Mouse (Mus musculus): ENCODE results near the gene Lcp2.
A peak's percentile ranks its signal among the peaks of the same experiment; 100 is the strongest.
"Not testable (repeated sequence)": the region's sequence is repeated elsewhere in the genome, so short reads cannot be mapped to it uniquely, and the experiment has no call there.

Lcp2 gene

GRCm38 (mm10) chr11:34087064-34087463 lies 40.3 kb downstream of the Lcp2 start:
- no peak for DNase-seq (ENCODE audit: low read depth)

DNA sequence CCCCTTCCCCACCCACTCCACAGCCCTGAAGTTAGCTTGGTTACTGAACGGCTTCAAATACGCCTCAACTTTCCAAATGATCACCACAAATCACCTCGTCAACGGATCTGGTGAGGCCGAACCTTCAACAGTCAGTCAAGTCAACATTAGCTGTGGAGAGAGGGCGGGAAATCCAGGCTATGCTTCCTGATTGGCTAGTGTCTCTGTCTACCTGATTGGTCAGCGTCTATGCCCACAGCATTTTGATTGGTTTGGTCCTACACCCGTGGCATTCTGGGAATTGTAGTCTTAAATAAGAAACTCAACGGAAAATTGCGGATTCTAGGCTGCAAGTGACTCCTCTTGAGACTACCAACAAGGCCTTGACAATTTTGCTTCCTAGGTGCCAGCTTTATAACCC lies 51.7 kb downstream of the Lcp2 start, which contains the start of gene 4930469K13Rik:
Gene 4930469K13Rik, minus strand, starts transcription at position 133 of the 400 bp plus-strand sequence.
- DNase-seq (ENCODE audit: low read depth): no peak

- no peak for DNase-seq (ENCODE audit: low read depth)
Measured at GRCm38 (mm10) chr11:34101827-34102226, 55.1 kb downstream of the Lcp2 start.

- no peak for DNase-seq (ENCODE audit: low read depth)
Measured at GRCm38 (mm10) chr11:34104919-34105318, 58.2 kb downstream of the Lcp2 start.

DNA sequence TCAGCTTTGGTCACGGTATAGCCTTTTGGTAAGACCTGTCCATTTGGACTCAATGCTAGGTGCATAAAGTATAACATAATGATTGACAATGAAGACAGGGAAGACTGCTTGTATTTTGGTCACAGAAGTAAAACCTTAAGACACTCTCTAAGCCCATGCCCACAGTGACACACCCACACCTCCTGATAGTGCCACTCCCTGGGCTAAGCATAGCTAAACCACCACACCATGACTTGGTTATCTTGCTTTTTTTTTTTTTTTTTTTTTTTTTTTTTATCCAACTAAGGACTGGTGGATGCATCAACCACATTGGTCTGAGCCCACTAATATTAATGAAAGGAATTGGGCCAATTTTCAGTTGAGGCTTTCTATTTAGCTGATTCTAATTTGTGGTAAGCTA lies 62.5 kb downstream of the Lcp2 start:
- DNase-seq (ENCODE audit: low read depth): no peak

DNA sequence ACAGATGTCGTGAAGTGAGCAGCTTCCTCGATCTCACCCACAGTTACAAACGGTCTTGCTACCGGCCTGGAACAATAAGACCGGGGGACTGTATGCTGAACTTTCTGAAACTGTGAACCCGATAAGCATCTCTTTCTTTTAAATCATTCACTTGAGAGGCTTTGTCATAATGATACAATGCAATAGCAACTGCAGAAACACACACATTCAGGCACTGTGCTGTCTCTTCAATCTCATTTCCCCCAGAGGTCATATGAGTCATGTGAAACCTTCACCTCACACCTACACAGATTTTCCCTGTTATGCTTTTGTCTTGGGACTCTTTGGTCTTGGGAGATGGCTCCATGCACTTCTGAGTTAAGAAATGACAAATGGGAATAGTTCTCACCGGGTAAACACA lies 65.2 kb downstream of the Lcp2 start:
- DNase-seq (ENCODE audit: low read depth): no peak

DNA sequence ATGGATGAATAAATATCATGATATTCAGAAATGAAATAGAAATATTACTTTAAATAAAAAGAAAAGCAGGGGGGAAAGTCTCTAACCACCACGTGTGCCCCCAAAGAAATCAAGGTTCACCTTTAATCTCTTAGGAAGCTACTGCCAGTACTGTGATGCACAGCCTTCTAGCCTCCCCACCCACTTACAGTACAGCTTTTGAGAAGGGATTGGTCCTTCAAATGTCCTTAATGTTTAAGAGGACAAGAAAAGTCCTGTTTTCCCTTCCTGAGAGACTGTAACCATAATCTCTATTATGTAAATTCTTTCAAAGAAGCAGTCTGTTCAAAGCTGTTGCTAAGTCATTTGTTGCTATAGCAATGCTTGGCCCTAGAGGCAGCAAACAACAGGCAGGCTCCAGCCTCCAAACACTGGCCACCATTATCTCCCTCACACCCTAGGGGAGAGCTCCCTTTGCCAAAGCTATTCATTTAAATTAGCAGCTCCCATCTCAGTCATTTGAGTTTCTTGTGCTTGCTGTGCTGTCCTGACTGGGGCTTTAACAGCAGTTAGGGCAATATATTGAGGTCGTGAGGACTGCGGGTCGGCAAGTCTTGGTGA lies 66.2 kb downstream of the Lcp2 start:
- DNase-seq (ENCODE audit: low read depth): no peak

DNA sequence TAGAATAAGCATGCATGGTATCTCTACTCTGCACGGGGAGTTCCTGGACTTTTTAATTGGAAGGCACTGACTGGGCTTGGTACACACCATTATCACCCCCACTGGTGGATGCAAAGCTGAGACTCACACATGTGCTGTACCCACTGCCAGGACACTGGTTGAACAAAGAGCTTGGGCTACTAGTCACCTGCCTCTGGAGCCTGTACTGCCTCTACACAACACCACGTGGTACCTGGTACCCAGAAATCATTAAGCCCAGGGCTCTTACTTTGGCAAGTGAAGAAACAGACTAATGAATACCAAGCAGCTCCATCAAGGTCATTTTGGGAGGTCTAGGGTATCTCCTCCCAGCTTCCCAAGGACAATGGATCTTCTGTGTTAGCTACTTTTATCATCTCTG lies 67.0 kb downstream of the Lcp2 start:
- no peak for DNase-seq (ENCODE audit: low read depth)

- no peak for DNase-seq (ENCODE audit: low read depth)
Measured at GRCm38 (mm10) chr11:34116572-34117135, 69.9 kb downstream of the Lcp2 start.

DNA sequence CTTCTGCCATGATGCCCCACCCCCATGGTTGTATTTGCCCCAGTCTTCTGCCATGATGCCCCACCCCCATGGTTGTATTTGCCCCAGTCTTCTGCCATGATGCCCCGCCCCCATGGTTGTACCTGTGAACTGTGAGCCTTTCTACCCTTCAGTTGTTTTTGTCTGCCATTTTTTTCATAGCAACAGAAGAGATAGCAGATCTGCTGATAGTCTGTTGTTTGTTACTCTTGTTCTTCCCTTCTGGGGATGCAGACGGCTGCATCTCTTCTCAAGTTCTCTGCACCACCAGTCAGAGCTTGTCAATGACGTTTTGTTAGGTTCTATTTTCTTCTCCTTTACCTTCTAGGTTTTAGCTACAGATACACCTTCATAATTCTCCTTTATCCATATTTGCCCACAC lies 70.9 kb downstream of the Lcp2 start:
- no peak for DNase-seq (ENCODE audit: low read depth)

- no peak for DNase-seq (ENCODE audit: low read depth)
Measured at GRCm38 (mm10) chr11:34118319-34118718, 71.6 kb downstream of the Lcp2 start.

DNA sequence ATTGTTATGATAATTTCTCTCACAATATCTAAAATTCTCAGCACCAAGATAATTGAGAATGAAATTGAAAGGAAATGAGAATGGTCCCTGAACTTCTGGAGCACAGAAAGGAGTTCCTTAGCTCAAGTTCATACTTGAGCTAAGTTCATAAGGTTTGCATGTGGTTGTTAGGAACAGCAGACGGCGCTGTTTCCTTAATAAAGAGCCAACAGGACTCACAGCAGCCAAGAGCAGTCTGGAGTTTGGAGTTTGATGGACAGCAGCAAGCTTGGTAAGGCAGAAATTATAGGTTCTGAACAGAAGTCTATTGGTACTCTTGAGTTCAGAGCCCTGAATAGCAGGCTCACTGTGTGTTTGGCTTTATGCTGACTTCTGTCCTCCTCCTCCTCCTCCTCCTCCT lies 76.4 kb downstream of the Lcp2 start:
- peak; percentile 55 for DNase-seq (ENCODE audit: low read depth)

DNA sequence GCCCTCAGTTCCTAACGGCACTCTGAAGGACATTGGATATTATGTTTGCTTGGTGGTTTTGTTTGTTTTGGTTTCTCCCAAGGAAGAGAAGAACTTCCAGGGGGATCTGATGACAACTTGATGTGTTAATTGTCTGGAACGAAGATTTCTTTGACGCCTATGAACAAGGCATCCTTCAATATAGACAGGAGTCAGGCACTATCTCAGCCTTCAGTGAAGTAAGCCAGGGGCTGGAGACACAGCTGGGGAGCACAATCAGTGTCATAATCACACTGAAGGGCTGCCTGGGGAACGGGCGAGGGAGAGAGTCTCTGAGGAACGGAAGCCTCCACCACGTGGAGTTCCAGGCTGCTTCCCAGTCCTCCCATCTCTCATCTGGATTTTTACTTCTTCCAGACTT lies 78.1 kb downstream of the Lcp2 start:
- no peak for DNase-seq (ENCODE audit: low read depth)

GRCm38 (mm10) chr11:34125727-34126126 lies 79.0 kb downstream of the Lcp2 start:
- DNase-seq (ENCODE audit: low read depth): not testable (repeated sequence)

DNA sequence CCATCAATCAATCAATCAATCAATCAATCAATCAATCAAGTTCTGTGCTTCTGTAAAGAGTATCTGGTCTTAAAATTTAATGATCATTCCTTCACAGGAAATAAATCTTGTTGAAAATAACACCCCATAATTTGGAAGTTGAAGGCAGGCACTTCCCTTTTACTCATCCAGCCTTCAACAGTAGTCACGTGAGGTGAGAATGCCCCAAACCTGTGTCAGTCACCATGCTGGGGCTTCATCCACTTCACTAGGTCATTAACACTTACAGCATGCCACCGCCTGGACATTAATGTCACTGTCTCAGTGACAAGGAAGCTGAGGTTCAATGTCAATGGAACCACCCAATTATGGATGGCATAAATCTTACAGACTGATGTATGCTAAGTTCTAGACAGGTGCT lies 81.7 kb downstream of the Lcp2 start:
- DNase-seq (ENCODE audit: low read depth): no peak

- no peak for DNase-seq (ENCODE audit: low read depth)
Measured at GRCm38 (mm10) chr11:34139296-34139695, 92.6 kb downstream of the Lcp2 start.

All from NIH3T3 (cell line).